Mouse (Mus musculus): ENCODE data around the gene 1300017J02Rik.

GRCm38 (mm10) chr9:103348791-103349190 lies 43.9 kb upstream of the 1300017J02Rik start:
- TF ChIP-seq CTCF (IDR thresholded peaks at IDR 0.05): no peak
- TF ChIP-seq EP300 (IDR thresholded peaks at IDR 0.05; ENCODE audit: insufficient read depth, low read depth, low read length): no peak
